Mouse (Mus musculus) mesoderm, embryonic 11.5 days (tissue): ENCODE data around the gene Eif2b3.

Source experiments
- DNase-seq: peaks from one replicate; pipeline ENCODE4 v3.0.0-alpha.2; 2012; ENCODE audit warnings: low read depth, low spot score

The Eif2b3 gene

DNA sequence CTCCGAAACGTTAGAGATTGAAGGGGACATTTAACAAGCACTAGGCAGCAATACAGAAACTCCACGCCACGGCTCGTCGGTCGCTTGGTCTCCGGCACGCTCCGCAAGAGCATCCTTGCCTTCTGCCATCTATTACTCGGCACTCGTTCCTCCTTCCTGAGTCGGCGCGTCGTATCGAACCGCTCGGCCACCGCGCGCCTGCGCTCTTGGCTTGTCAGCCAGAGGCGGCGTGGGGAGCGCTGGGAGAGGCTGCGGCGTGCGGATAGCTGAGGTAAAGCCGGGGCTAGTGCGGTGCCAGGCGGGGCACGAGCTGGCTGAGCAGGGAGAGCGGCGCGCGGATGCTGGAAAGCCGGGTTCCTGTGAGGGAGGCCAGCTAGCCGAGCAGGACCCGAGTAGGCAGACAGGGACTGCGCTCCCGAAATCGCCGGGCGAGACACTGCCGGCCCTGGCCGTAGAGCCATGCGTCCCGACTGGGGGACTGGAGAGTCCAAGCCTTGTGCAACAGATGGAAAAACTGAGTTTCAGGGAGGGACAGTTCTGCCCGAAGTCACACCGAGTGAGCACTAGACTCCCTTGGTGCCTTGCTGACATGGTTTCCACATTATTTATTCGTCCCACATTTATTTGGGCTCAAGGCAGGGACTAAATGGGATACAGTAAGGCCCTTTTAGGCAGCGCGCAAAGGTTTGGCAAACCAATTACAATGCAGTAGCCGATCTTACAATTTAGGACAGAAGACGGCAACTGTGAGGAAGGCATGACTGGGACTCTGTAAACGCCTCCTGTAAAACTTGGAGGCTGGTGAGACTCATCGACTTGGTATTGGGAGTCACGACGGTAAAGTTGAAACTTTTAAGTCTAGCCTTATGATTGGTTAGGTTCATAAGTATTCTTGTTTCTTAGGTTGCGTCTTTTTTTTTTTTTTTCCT lies at the start of gene Eif2b3:
Gene Eif2b3, plus strand, starts transcription at position 197 of the 929 bp plus-strand sequence.
- peak; percentile 94 for DNase-seq

GRCm38 (mm10) chr4:116976503-116976902 lies 42.7 kb upstream of the Eif2b3 start:
- no peak for DNase-seq

- DNase-seq = no peak
Observed at GRCm38 (mm10) chr4:116985681-116986080, 33.5 kb upstream of the Eif2b3 start.

GRCm38 (mm10) chr4:116986400-116987121 lies 32.6 kb upstream of the Eif2b3 start:
- peak; percentile 54 for DNase-seq

- no peak for DNase-seq
Observed at GRCm38 (mm10) chr4:116987122-116987456, 32.1 kb upstream of the Eif2b3 start.

DNA sequence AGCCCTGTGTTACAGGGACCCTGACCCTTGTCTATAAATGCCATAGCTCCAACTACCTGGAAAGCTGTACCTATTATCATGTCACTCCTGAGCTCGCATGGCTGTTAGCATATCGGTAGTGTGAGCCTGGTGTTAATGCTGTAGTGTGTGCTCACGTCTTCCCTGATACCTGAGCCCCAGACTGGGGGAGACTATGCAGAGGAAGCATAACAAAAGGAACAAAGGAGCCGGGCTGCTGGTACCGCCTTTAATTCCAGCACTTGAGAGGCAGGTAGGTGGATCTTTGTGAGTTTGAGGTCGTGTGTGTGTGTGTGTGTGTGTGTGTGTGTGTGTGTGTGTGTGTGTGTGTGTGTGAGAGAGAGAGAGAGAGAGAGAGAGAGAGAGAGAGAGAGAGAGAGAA lies 29.5 kb upstream of the Eif2b3 start:
- DNase-seq = no peak

GRCm38 (mm10) chr4:116991366-116991765 lies 27.8 kb upstream of the Eif2b3 start:
- DNase-seq = peak; percentile 85

DNA sequence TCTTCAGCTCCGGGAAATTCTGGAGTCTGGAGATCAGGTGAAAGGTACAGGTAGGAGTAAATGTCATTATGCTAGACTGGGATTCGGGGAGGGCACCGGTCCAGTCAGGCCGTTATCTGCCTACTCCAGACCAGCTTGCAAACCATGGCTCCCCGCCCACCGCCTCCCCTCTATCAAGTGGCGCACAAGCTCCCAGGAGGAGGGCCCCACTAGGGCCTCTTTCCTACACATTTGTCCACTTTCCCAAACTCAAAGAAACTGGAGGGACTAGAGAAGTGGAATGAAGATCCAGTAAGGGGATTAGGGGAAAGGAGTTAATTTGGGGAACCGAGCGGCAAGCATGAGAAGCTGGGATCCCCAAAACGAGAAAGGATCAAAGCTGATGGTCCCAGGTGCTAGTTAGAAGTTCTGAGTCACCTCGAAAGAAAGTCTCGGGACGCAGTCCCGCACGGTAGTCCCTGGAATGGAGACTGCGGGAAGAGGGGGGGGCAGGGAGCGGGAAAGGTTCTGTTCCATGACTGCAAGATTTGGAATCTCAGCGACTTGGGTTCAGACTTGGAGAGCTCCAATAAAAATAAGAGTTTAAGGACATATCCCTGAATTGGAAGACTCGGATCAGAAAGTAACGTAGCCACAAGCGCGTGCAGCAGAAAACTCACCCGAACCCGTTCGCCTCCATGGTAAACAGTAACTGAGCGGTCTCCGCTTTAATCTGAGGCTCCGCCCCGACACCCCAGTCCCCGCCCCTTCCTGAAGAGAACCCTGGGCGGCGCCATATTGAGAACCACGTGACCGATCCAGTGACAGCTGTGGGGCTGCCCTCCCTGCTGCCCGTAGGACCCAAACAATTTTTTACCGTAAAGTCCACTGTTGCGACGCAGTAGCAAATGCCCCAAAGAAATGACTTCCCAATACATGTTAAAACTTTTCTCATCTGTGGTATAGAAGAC lies 25.3 kb upstream of the Eif2b3 start, which contains the start of gene Urod:
Gene Urod, minus strand, starts transcription at position 742 of the 950 bp plus-strand sequence.
- peak; percentile 95 for DNase-seq

GRCm38 (mm10) chr4:116995131-116995797 lies 23.9 kb upstream of the Eif2b3 start, which contains the start of gene Hectd3:
Hectd3 (plus strand) TSS chr4:116995317.
- DNase-seq = peak; percentile 72

GRCm38 (mm10) chr4:116995798-116996135 lies 23.4 kb upstream of the Eif2b3 start:
- DNase-seq = peak; percentile 54

- DNase-seq = no peak
Observed at GRCm38 (mm10) chr4:116999513-117000154, 19.6 kb upstream of the Eif2b3 start.

DNA sequence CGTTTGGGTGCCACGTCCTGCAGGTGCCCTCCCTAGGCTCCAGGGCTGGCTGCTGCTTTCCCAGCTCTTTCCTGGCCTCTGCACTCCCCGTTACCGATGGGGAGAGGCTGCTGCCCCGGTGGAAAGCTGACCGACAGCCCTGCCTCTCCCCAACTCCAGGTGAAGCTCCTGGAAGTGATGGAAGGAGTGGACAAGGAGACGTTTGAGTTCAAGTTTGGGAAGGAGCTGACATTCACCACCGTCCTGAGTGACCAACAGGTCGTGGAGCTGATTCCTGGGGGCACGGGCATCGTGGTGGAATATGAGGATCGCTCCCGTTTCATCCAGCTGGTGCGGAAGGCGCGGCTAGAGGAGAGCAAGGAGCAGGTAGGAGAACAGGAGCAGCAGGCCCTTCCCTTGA lies 17.2 kb upstream of the Eif2b3 start:
- DNase-seq = no peak

GRCm38 (mm10) chr4:117002543-117003521 lies 16.4 kb upstream of the Eif2b3 start:
- DNase-seq = peak; percentile 78

DNA sequence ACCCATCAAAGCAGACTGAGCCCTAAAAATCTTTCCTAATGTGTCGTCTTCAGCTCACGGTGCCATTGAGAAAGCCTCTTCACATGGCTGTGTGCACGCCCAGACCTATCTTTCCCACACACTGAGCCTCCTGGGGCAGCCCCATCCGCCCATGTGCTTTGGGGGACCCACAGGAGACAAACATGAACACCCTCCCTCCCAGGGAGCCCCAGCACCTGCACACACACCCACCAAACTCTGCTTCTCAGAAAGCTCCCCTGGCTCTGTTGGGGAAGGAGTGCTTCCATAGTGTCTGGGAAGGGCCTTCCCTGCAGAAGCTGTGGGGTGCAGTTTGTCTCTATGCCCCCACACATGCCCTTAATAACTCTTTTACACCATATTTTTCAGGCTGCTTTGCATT lies 14.6 kb upstream of the Eif2b3 start:
- no peak for DNase-seq

DNA sequence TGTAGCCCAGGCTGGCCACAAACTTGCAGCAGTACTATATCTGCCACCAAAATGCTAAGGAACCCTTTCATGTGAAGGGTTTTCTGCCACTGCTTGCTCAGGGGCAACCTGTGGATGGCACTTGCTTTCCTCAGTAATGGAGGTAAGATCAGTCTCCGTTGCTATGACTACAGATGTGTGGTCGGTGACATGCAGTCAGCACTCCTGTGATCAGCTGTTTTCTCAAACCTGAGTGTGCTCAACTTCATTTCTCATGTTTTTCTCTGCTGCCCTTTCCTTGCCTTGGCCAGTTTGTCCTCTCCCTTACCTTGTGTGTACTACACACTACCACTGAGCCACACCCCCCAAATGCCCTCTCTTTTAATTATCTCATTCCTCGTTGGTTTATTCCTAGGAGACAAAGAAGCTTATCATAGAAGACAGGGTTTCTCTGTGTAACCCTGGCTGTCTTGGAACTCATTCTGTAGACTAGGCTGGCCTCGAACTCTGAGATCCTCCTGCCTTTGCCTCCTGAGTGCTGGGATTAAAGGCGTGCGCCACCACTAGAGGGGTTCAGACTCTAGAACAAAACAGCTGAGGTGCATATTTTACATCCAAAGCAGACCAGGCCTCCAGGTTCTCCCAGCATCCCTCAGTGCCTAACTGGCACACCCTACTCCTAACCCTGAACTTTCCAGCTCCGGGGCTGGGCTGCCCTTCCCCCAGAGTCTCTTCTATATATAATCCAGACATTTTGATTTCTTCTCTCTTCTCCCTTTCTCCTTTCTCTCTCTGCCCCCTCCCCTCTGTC lies 13.4 kb upstream of the Eif2b3 start:
- no peak for DNase-seq

- DNase-seq = no peak
Observed at GRCm38 (mm10) chr4:117007058-117007457, 12.1 kb upstream of the Eif2b3 start.

DNA sequence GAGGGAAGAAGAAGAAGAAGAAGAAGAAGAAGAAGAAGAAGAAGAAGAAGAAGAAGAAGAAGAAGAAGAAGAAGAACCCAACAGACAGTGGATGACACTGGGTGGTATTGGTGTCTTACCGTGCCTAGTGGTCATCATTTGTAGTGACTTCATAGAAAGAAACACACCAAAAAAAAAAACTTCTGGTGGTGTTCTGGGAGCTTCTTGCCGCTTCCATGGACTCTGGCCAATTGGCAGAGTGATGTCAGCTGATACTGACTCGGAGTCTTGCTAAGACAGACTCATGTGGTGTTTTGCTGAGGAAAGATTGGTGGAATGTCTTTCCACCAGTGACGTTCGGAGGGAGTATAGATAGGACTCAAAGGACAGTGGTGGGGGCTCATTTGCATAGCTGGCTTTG lies 9.0 kb upstream of the Eif2b3 start:
- no peak for DNase-seq

DNA sequence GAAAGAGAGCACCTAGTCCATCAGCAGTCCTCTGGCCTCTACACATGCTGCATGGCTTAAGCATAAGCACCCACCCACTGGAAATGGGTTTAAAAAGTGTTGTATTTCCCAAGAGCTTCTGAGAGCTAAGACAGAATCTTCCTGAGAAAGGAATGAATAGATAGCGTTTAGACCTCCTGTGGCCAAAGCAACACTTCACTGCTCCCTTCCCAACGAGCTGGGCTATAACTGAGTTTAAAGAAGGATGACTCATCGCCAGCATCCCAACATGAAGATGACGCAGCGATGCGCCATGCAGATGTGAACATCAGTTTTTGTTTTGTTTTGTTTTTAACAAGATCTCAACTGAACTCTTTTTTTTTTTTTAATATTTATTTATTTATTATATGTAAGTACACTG lies 5.6 kb upstream of the Eif2b3 start:
- no peak for DNase-seq
